Mouse (Mus musculus): ENCODE data around the gene Sema4a. TPM values are rescaled to one million over a fixed set of nuclear protein-coding genes. Genes with fewer than 3 reads are reported as not detected.

Sema4a gene
- total and polyA plus RNA-seq, 2 experiments from 2014 or later: 0.93 to 2.1 TPM

DNA sequence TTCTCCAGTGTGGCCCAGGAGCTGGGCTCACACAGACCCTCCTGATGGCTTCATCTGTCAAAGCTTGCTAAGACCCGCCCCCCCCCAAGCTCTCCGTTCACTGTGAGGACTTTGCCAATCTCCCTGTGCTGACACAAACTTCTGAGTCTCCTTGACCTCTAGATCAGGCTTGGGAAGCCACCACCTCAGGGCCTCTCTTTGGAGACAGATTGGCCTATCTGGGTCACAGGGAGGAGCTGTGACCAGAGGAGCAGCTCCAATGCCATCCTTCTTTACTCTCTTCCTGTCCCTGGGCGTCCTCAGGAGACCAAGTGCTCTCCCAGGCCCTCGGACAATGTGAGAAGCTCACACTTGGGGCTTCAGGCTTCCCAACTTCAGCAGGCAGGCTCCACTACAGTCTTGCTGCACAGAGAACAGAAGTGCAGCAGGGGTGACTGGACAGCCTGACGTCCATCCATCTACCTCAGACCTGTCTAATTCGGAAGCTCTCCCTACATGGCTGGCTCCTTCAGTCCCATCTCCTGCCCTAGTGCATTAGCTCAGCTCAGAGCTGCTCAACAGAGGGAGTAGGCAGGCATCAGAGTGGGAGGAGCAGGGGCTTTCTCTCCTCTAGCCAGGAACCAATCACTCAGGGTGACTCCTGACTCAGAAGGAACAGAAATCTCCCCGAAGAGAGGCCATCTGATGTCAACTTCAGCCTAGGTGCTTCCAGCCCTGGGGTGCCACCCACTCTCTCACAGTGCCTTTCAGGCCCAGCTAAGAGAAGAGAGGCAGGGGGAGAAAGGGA, 4.0 kb downstream of the Sema4a start:
- Histone ChIP-seq H3K4me1 (ENCODE audit: control insufficient read depth, insufficient read depth) (no peaks in the 10 kb centered on the region), H3K9ac (replicated peaks; ENCODE audit: low read depth, low read length) (no peak overlapping the region), H3K4me2 (ENCODE audit: low read depth, low read length) (no peak overlapping the region), H3K36me3 (replicated peaks; ENCODE audit: control insufficient read depth, insufficient read depth, low read length) (no peaks in the 10 kb centered on the region), H3K9me3 (replicated peaks; ENCODE audit: control insufficient read depth, low read length) (no peaks in the 10 kb centered on the region), H3K27me3 (ENCODE audit: control insufficient read depth, insufficient read depth, low read length) (peaks cover 20% of the 10 kb centered on the region; the same call in 1 of the 2 replicates), H3K27ac (ENCODE audit: low read depth) (no peak overlapping the region), H3K4me3 (ENCODE audit: low read depth, low read length) (no peak overlapping the region)
- DNase-seq (ENCODE audit: low spot score) (no peak), ATAC-seq (ENCODE audit: insufficient read depth, low read depth) (no peak)
- 66% methylated on average over 7 of the region's 7 CpGs for WGBS
- TF ChIP-seq CTCF (IDR thresholded peaks at IDR 0.05; ENCODE audit: low read depth): no peak
- TF ChIP-seq EP300 (IDR thresholded peaks at IDR 0.05; ENCODE audit: low read depth): no peak

- H3K27me3 ChIP-seq (ENCODE audit: control insufficient read depth, insufficient read depth, low read length): peaks cover 20% of the 10 kb centered on the region; the same call in 1 of the 2 replicates
- no peak for ATAC-seq (ENCODE audit: insufficient read depth, low read depth)
- WGBS: 90% methylated on average over 8 of the region's 8 CpGs
Observed at GRCm38 (mm10) chr3:88456313-88456712, 4.7 kb downstream of the Sema4a start.

DNA sequence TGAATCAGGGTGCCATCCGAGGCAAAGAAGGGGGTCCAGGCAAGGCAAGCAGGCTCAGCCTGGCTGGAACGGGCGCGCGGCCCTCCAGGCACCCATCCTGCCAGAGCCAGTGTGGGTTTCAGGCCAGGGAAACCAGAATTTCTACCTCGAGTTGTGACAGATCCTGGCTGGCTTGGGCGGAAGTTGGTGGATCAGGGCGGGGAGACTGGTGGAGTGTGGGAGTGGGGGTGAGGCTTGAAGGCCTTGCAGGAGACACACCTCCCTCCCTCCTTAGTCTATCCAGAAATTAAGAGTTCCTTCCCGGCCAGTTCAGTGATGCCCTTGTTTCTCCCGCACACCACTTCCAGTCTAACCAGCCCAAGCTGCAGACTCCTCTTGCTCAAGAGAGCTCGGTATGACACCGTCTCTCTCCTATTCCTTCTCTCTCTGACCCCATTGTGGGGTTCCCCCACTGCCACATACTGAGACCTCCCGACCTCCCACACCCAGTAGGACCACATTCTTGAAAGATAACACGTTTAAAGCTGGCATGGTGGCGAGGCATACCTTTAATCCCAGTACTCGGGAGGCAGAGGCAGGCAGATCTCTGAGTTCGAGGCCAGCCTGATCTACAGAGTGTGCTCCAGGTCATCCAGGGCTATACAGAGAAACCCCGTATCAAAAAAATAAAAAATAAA, 5.3 kb downstream of the Sema4a start:
- H3K9me3 ChIP-seq (replicated peaks; ENCODE audit: control insufficient read depth, low read length): no peaks in the 10 kb centered on the region
- no peaks in the 10 kb centered on the region for H3K36me3 ChIP-seq (replicated peaks; ENCODE audit: control insufficient read depth, insufficient read depth, low read length)
- H3K27ac ChIP-seq (ENCODE audit: low read depth): no peak overlapping the region
- 71% methylated on average over 18 of the region's 18 CpGs for WGBS
- H3K4me3 ChIP-seq (ENCODE audit: low read depth, low read length): no peak overlapping the region
- no peak for DNase-seq (ENCODE audit: low spot score)
- H3K27me3 ChIP-seq (ENCODE audit: control insufficient read depth, insufficient read depth, low read length): peaks cover 17% of the 10 kb centered on the region; the same call in 1 of the 2 replicates
- TF ChIP-seq EP300 (IDR thresholded peaks at IDR 0.05; ENCODE audit: low read depth): no peak
- TF ChIP-seq CTCF (IDR thresholded peaks at IDR 0.05; ENCODE audit: low read depth): no peak
- no peak overlapping the region for H3K4me2 ChIP-seq (ENCODE audit: low read depth, low read length)
- H3K4me1 ChIP-seq (ENCODE audit: control insufficient read depth, insufficient read depth): no peaks in the 10 kb centered on the region
- H3K9ac ChIP-seq (replicated peaks; ENCODE audit: low read depth, low read length): no peak overlapping the region
- no peak for ATAC-seq (ENCODE audit: insufficient read depth, low read depth)

More at GRCm38 (mm10) chr3:88456313-88456712, 4.7 kb downstream of the Sema4a start:
- Histone ChIP-seq H3K4me1 (ENCODE audit: control insufficient read depth, insufficient read depth) (no peaks in the 10 kb centered on the region), H3K27ac (ENCODE audit: low read depth) (no peak overlapping the region), H3K4me2 (ENCODE audit: low read depth, low read length) (no peak overlapping the region), H3K4me3 (ENCODE audit: low read depth, low read length) (no peak overlapping the region), H3K9ac (replicated peaks; ENCODE audit: low read depth, low read length) (no peak overlapping the region), H3K36me3 (replicated peaks; ENCODE audit: control insufficient read depth, insufficient read depth, low read length) (no peaks in the 10 kb centered on the region), H3K9me3 (replicated peaks; ENCODE audit: control insufficient read depth, low read length) (no peaks in the 10 kb centered on the region)
- DNase-seq (ENCODE audit: low spot score): no peak
- TF ChIP-seq CTCF (IDR thresholded peaks at IDR 0.05; ENCODE audit: low read depth) (no peak), EP300 (IDR thresholded peaks at IDR 0.05; ENCODE audit: low read depth) (no peak)

DNA sequence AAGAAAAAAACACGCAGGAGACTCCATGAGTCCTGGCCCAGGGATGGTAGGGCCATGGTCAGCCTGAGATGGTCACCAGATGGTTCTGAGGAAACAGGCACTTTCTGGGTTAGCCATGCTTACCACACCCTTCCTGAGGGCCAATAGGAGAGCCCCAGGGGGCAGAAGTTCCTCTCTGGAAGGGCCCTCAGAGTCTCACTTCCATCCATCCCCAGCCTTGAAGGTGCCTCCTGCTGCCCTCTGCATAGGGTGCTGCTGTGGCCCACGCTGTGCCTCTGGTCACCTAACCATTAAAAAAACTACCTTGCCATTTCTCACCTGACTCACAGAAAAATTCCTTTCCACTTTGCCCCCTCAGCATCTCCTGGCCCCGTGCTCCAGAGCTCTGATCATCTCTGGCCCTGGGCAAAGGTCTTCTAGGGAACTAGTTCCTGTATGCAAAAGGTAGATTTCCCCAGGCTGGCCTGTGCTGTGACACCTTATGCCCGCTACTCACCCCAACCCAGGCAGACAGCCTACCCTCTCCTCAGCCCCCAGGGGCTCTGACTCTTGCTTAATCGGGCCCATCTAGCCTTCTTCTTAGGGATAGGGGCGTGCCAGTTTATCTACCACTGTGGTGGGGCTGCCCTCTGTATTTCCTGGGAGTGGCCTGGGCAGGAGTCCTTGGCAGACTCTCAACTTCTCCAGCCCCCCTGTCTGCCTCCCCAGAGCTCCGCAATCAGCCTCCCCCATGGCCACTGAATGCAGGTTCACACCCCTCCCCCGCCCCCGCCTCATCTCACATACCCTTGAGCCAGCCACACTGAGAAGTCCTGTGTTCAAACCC, 6.0 kb downstream of the Sema4a start:
- 38% methylated on average over 9 of the region's 9 CpGs for WGBS
- H3K9ac ChIP-seq (replicated peaks; ENCODE audit: low read depth, low read length): no peak overlapping the region

GRCm38 (mm10) chr3:88453986-88454385, 7.0 kb downstream of the Sema4a start:
- Histone ChIP-seq H3K9ac (replicated peaks; ENCODE audit: low read depth, low read length) (no peak overlapping the region), H3K27ac (ENCODE audit: low read depth) (no peak overlapping the region), H3K4me1 (ENCODE audit: control insufficient read depth, insufficient read depth) (no peaks in the 10 kb centered on the region), H3K9me3 (replicated peaks; ENCODE audit: control insufficient read depth, low read length) (no peaks in the 10 kb centered on the region), H3K27me3 (ENCODE audit: control insufficient read depth, insufficient read depth, low read length) (peaks cover 13% of the 10 kb centered on the region), H3K36me3 (replicated peaks; ENCODE audit: control insufficient read depth, insufficient read depth, low read length) (no peaks in the 10 kb centered on the region), H3K4me3 (ENCODE audit: low read depth, low read length) (no peak overlapping the region), H3K4me2 (ENCODE audit: low read depth, low read length) (no peak overlapping the region)
- TF ChIP-seq CTCF (IDR thresholded peaks at IDR 0.05; ENCODE audit: low read depth) (no peak), EP300 (IDR thresholded peaks at IDR 0.05; ENCODE audit: low read depth) (no peak)
- 61% methylated on average over 8 of the region's 8 CpGs for WGBS
- DNase-seq (ENCODE audit: low spot score): no peak
- no peak for ATAC-seq (ENCODE audit: insufficient read depth, low read depth)

More for the DNA sequence above, 6.0 kb downstream of the Sema4a start:
- DNase-seq (ENCODE audit: low spot score) (no peak), ATAC-seq (ENCODE audit: insufficient read depth, low read depth) (no peak)
- TF ChIP-seq EP300 (IDR thresholded peaks at IDR 0.05; ENCODE audit: low read depth) (no peak), CTCF (IDR thresholded peaks at IDR 0.05; ENCODE audit: low read depth) (no peak)
- H3K36me3 ChIP-seq (replicated peaks; ENCODE audit: control insufficient read depth, insufficient read depth, low read length): no peaks in the 10 kb centered on the region
- H3K4me1 ChIP-seq (ENCODE audit: control insufficient read depth, insufficient read depth): no peaks in the 10 kb centered on the region
- no peak overlapping the region for H3K4me2 ChIP-seq (ENCODE audit: low read depth, low read length)
- no peak overlapping the region for H3K27ac ChIP-seq (ENCODE audit: low read depth)
- peaks cover 14% of the 10 kb centered on the region for H3K27me3 ChIP-seq (ENCODE audit: control insufficient read depth, insufficient read depth, low read length)
- no peaks in the 10 kb centered on the region for H3K9me3 ChIP-seq (replicated peaks; ENCODE audit: control insufficient read depth, low read length)
- no peak overlapping the region for H3K4me3 ChIP-seq (ENCODE audit: low read depth, low read length)

Data from heart, postnatal 0 days (tissue).